7 mouse cellular contexts compared by ENCODE assay signal in the genomic region with DNA sequence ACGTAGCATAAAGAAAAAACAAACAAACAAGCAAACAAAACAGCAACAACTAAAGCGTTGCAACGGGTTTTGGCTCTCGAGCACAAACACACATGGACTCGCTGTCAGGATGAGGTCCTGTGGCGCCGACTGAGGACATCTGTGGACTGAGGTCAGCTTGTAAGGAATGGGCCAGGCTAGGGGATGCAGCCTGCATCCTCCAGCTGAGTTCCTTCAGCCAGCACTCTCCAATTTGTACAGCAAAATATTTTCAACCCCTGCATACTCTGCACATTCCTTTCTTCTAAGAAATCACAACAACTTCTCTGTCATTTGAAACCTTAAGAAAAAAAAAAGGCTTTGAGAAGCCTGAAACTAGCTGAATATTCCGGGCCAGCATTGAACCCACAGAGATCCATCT.
DNase-seq lines count a peak whose midpoint lies in the region; ATAC-seq lines count a peak whose summit lies in the region.

No protein-coding gene starts in this region.

- no peak for ATAC-seq in embryonic facial prominence, embryonic 11.5 days (replicated peaks; ENCODE audit: insufficient number of reproducible peaks, low FRiP score, low TSS enrichment, low read depth)
- peak; percentile 90 for ATAC-seq in kidney, embryonic 15.5 days (replicated peaks; ENCODE audit: low FRiP score)

- H3K4me1 ChIP-seq in embryonic facial prominence, embryonic 11.5 days (ENCODE audit: control insufficient read depth, insufficient read depth, low read length): no peaks in the 10 kb centered on the region
- peaks cover 16% of the 10 kb centered on the region for H3K4me1 ChIP-seq in kidney, embryonic 15.5 days

- H3K27ac ChIP-seq in embryonic facial prominence, embryonic 11.5 days (replicated peaks; ENCODE audit: low read depth, low read length): no peak overlapping the region
- peak overlapping the region; percentile 84 for H3K27ac ChIP-seq in kidney, embryonic 15.5 days

- H3K4me3 ChIP-seq in embryonic facial prominence, embryonic 11.5 days (ENCODE audit: low read depth, low read length): no peak overlapping the region
- H3K4me3 ChIP-seq in kidney, embryonic 15.5 days (replicated peaks): no peak overlapping the region

- intact Hi-C loops in gastrocnemius, postnatal 14 days (cut with DNase I; ENCODE audit: low total_unique reads): no loop called here

- no peak overlapping the region for H3K9ac ChIP-seq in embryonic facial prominence, embryonic 11.5 days (replicated peaks; ENCODE audit: low read length)
- H3K9ac ChIP-seq in kidney, embryonic 15.5 days: no peak overlapping the region

- DNase-seq in embryonic facial prominence, embryonic 11.5 days (ENCODE audit: low spot score): peak; percentile 27
- DNase-seq in gastrocnemius, postnatal 14 days: peak; percentile 43
- peak; percentile 76 for DNase-seq in lung, postnatal 25 days (ENCODE audit: low spot score)
- no peak for DNase-seq in T-cell, adult 2 months (ENCODE audit: low spot score)
- DNase-seq in B cell, adult 2 months: no peak
- DNase-seq in cerebellum, postnatal 36 days: no peak

- 61% methylated on average over 8 of the region's 8 CpGs for WGBS in embryonic facial prominence, embryonic 11.5 days
- 49% methylated on average over 8 of the region's 8 CpGs for WGBS in kidney, embryonic 15.5 days

- H3K4me2 ChIP-seq in embryonic facial prominence, embryonic 11.5 days (ENCODE audit: low read depth, low read length): no peak overlapping the region
- H3K4me2 ChIP-seq in kidney, embryonic 15.5 days: 0 out of 2 replicates have a peak overlapping the region, but pooled peaks have one; percentile 14

- H3K36me3 ChIP-seq in embryonic facial prominence, embryonic 11.5 days (replicated peaks; ENCODE audit: control insufficient read depth, insufficient read depth, low read depth, low read length): no peaks in the 10 kb centered on the region
- no peaks in the 10 kb centered on the region for H3K36me3 ChIP-seq in kidney, embryonic 15.5 days

- H3K27me3 ChIP-seq in embryonic facial prominence, embryonic 11.5 days (ENCODE audit: control insufficient read depth, insufficient read depth, low read length): no peaks in the 10 kb centered on the region
- no peaks in the 10 kb centered on the region for H3K27me3 ChIP-seq in kidney, embryonic 15.5 days

- H3K9me3 ChIP-seq in embryonic facial prominence, embryonic 11.5 days (replicated peaks; ENCODE audit: control insufficient read depth, low read length): no peaks in the 10 kb centered on the region
- H3K9me3 ChIP-seq in kidney, embryonic 15.5 days (replicated peaks): no peaks in the 10 kb centered on the region

Comparison
In these comparisons a context has a peak if more than half of its experiments do, and no peak if none do; other contexts are left out.
1. DNase-seq: peak in embryonic facial prominence, embryonic 11.5 days (single experiment), gastrocnemius, postnatal 14 days (single experiment) and lung, postnatal 25 days (single experiment); none in T-cell, adult 2 months (single experiment), B cell, adult 2 months (0 of 2) and cerebellum, postnatal 36 days (0 of 2).